Mouse (Mus musculus) thymus, postnatal 4 days (tissue): ENCODE data around the gene Hist1h2bb.

ENCODE experiments used
- DNase-seq: peaks from one replicate; pipeline ENCODE4 v3.0.0; 2021

Hist1h2bb gene

DNA sequence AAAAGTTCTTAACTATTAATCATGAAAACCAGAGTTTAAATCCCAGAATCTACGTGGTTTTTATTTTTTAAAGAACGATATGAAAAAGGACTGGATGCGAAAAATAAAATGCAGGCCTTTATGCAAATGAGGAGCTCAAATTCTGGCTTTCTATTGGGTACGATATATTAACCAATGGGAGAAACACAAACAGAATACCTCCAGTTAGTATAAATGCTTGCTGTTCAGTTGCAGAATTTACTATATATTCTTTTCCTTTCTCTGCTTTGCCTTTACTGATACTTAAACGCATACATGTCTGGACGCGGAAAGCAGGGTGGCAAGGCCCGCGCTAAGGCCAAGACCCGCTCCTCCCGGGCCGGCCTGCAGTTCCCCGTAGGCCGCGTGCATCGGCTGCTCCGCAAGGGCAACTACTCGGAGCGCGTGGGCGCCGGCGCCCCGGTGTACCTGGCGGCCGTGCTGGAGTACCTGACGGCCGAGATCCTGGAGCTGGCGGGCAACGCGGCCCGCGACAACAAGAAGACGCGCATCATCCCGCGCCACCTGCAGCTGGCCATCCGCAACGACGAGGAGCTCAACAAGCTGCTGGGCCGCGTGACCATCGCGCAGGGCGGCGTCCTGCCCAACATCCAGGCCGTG is 4.4 kb downstream of the Hist1h2bb start, which contains the start of gene Hist1h2ab:
Gene Hist1h2ab (plus strand): TSS at position 288 of the 639 bp plus-strand sequence.
- DNase-seq, result peak; percentile 73

DNA sequence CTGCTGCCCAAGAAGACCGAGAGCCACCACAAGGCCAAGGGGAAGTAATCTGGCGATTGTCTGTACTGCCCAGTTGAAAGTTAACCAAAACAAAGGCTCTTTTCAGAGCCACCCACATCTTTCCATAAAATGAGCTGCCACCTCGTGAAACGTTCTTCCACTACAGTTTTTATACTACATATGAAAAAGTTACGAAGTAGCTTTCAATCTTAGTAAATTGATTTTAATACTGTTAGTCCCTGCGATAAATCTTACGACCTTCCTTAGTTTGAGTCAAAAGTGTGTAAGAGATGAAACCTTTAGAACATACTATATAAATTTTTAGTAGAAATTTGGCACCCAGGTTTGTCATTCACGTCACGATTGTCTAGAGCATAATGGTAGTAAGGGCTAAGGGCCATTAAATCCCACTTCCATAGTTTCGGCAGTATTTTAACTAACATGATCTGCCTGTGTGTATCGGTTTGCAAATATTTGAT is 5.0 kb downstream of the Hist1h2bb start:
- DNase-seq, result peak; percentile 19

DNA sequence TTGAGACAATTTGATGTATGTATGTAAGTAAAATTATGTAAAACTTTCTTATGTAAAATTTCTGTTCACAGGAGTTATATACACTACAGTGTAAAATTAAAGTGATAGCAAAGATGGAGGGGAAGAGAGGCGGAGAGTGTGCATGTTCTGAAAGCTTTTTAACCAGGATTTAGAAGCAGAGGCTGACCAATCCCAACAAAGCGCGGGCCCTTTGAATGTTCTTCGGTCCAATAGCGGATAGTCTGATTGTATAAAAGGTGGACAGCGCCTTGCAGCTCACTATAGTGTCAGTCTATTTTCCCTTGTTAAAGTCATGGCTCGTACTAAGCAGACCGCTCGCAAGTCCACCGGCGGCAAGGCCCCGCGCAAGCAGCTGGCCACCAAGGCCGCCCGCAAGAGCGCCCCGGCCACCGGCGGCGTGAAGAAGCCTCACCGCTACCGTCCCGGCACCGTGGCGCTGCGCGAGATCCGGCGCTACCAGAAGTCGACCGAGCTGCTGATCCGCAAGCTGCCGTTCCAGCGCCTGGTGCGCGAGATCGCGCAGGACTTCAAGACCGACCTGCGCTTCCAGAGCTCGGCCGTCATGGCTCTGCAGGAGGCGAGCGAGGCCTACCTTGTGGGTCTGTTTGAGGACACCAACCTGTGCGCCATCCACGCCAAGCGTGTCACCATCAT is 5.7 kb downstream of the Hist1h2bb start, which contains the start of gene Hist1h3b:
Gene Hist1h3b (plus strand): TSS at position 201 of the 675 bp plus-strand sequence.
- peak; percentile 93 for DNase-seq

DNA sequence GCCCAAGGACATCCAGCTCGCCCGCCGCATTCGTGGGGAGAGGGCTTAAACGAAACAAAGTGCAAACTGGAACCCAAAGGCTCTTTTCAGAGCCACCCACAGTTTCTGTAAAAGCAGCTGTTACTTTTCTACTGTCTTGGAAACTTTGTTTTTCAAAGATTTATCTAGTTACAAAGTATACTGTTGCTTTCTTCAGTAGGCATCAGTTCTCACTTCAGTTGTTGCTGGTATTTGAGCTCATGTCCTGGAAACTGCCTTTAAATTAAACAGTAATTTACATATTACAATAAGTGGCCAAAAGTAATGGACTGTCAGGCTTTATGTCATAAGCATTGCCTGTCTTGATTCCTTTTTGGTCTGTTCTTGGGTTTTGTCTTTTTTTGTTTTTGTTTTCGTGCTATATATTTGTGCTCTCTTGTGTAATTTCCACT is 6.2 kb downstream of the Hist1h2bb start:
- peak; percentile 38 for DNase-seq

DNA sequence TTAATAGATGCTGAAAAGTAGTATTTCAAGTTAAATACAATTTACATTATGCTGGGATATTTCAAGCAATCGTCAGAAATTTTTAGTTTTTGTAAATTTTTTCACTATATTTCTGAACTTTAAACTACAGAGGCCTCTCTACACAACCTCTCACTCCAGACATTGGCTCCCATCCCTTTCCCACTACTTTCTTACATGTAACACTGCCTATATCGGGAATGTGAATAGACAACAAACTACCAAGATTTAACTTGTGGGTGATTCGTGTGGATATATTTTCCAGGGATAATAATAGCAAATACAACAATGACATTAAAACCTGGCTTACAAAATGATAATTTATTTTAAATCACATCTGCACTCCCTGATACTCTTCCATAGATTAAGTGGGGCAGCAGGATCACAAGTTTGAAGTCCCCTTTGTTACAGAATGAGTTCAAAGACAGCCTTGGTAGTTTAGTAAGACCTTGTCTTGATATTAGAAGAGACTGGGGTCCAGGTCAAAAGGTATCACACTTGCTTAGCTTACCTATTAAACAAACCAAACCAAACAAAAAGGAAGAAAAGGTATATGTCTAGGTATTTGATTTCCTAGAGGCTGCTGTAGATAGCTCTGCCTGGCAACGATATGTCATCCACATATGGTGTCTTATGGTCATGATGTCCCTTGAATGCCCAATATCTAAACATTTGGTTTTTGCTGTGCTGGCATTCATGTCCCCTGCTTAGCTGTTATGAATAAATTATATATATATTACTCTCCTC is 7.0 kb downstream of the Hist1h2bb start:
- no peak for DNase-seq

DNA sequence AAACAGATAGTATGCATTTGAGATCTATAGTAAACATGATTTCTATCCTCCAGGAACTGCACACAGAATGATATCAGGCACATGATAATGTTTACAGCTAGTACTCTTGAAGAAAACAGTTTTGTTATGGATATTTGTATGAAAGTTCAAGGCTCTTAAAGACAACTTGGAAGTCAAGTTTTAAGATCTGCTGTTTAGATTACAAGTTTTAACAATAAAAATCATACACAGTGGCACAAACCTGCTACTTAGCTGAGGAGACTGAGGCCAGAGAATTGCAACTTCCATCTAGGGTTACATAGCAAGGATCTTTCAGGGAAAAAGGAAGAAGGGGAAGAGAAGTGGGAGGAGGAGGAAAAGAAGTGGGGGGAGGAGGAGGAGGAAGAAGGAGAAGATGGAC is 8.5 kb downstream of the Hist1h2bb start:
- DNase-seq, result no peak

DNA sequence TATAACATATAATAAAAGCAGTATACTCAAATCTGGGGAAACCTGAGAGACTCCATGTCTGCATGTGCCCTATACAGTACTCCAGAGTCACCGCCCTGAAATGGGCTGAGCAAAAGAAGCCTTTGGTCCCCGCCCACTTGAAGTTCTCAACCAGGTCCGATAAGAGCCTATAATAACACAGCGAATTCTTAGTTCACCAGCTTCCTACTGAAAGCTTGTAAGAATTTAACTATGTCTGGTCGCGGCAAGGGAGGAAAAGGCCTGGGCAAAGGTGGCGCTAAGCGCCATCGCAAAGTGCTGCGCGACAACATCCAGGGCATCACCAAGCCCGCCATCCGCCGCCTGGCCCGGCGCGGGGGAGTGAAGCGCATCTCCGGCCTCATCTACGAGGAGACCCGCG is 10.3 kb downstream of the Hist1h2bb start, which contains the start of gene Hist1h4b:
Gene Hist1h4b (plus strand): TSS at position 224 of the 400 bp plus-strand sequence.
- peak; percentile 89 for DNase-seq

DNA sequence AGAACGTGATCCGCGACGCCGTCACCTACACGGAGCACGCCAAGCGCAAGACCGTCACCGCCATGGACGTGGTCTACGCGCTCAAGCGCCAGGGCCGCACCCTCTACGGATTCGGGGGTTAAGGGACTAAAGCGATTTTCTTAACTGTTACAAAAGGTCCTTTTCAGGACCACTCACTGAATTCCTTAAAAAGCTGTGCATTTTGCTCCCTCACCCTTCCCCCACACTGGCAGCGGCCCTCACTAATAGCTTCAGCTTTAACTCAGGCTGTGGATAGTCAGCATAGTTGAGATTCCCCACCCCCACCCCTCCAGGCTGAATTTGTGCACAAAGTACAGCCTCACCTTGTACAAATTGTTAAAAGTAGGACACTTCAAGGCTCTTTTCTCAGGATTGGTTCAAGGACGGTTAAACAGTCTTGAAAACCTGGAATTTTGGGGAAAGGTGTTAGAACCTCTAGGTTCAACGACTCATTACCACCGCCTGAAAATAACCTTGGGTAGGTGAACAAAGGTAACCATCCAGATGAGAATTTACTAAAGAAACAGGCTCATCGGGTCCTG is 10.8 kb downstream of the Hist1h2bb start:
- peak; percentile 46 for DNase-seq

DNA sequence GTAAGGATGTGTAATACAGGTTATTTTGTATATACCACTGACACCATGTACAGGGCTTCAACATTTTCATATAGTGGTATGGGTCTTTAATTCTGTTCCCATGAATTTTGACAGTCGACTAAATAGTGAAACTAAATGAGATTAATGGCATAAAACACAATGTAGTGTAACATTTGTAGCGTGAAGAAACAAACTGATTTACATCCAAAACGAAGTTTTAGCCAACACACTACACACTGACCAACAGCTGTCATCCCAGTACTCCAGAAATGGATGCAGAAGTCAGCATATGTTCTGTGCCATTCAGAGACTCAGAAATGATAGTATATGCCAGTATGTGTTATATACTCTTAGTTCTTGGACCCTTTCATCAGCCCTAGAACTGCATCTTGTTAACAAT is 11.4 kb downstream of the Hist1h2bb start:
- DNase-seq, result no peak

DNA sequence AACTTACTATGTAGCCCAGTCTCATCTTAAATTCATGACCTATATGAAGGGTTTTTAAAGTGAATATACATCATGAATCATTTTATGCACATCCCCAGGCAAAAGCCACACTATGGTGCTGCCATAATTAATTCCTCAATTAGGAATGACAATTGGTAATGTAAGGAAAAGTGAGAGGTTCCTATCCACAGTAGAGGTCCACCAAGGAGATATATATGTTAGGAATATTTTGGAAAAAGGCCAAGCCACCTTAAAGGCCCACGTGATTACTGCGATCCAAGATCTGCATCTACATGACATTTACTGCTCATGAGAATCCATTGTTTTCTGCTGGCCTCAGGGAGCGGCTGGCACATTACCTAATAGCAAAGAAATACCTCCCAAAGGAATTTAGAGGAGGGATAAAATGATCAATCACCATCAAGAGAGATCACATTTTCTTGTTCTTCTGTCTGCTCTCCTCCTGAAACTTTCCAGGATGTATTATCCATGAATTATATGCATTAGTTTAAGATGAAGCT is 12.8 kb downstream of the Hist1h2bb start:
- DNase-seq, result no peak

DNA sequence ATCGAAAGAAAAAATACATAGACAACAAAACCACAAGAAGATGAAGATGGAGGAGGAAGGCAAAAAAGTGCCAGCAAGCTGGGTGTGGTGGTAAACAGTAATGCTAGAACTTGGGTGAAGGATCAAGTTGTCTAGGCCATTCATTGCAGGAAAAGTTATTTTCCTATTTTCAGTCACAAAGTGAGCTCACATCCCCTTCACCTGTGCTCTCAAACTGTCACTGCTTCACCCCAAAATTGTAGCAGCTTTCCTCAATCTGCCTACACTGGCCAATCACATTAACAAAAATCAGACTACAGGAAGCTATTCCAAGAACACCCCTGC is 13.3 kb downstream of the Hist1h2bb start:
- DNase-seq, result no peak

DNA sequence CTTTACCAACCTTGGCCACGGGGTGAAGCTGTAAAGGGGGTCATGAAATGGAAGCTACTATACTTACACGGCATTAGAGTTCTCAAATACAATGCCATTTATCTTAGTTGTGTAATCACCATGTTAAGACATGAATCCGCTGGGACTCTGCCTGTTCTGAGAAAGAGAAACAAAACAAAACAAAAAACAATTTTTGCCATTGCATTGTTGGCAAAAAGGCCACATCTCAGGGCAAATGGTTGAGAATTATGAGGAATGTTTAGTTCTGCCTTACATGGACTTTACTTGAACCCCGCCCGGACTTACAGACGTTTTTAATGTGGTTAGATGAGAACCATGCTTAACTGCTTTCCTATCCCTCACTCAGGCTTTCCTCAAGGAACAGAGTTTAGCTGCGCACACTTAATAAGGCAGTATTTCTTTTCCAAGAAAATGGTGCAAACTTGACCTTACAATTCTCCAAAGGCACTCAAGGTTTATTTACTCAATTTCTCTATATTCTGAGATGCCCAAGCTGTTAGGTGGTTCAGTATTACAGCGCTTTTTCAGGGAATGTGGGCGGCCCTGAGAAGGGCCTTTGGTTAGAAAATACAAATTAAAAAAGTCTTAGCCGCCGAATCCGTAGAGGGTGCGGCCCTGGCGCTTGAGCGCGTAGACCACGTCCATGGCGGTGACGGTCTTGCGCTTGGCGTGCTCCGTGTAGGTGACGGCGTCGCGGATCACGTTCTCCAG is 13.9 kb downstream of the Hist1h2bb start:
- DNase-seq, result peak; percentile 65

DNA sequence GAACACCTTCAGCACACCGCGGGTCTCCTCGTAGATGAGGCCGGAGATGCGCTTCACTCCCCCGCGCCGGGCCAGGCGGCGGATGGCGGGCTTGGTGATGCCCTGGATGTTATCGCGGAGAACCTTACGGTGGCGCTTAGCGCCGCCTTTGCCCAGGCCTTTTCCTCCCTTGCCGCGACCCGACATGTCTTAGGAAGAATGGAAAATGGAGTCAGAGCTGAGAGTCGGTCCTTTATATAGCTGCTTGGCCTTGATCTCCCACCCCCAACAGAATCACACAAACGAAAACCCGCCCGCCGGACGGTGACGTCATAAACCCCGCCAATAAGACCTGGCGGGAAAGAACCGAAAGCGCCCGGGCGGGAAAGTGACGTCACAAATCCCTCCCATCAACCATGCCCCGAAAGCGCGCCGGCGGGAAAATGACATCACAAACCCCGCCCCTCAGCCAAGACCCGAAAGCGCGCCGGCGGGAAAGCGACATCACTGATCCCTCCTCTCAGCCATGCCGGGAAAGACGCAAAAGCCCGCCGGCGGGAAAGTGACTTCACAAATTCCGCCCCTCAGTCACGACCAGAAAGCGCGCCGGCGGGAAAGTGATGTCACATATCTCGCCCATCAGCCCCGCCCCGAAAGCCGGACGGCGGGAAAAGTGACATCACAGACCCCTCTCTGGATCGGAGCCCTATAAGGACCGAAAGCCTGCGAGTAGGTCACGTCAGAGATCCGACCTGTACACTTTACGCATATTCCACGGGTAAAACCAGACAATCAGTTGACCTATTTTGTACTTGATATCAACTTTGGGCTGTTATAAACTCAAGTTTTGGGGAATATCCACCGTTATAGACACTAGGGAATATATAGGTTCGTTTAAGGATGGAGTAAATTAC is 14.7 kb downstream of the Hist1h2bb start, which contains the start of gene Hist1h4a:
Gene Hist1h4a (minus strand): TSS at position 259 of the 893 bp plus-strand sequence.
- DNase-seq, result peak; percentile 99

DNA sequence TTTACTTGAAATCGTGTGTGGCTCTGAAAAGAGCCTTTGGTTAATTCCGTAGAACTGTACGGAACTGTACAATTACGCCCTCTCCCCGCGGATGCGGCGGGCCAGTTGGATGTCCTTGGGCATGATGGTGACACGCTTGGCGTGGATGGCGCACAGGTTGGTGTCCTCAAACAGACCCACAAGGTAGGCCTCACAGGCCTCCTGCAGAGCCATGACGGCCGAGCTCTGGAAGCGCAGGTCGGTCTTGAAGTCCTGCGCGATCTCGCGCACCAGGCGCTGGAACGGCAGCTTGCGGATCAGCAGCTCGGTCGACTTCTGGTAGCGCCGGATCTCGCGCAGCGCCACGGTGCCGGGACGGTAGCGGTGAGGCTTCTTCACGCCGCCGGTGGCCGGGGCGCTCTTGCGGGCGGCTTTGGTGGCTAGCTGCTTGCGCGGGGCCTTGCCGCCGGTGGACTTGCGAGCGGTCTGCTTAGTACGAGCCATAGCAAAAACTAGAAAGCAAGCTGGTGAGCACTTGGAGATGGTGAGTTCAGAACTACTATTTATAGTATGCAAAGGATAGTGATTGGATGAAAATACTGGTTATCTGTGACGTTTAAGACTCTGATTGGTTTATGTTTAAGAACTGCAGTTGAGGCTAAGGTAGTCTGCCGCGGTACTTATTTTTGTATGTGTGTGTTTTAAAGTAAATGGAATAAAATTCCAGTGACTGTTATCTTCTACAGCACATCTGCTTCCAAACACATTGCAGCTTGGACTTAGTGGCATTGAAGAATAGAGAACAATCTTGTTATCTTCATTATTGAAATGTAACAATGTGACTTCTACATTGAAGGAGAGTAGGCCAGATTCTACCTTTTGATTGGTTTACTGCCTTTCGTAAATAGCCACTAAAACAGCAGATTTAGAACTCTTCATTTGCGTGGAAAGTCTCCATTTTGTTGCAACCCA is 15.6 kb downstream of the Hist1h2bb start, which contains the start of gene Hist1h3a:
Gene Hist1h3a (minus strand): TSS at position 516 of the 951 bp plus-strand sequence.
- DNase-seq, result peak; percentile 72

DNA sequence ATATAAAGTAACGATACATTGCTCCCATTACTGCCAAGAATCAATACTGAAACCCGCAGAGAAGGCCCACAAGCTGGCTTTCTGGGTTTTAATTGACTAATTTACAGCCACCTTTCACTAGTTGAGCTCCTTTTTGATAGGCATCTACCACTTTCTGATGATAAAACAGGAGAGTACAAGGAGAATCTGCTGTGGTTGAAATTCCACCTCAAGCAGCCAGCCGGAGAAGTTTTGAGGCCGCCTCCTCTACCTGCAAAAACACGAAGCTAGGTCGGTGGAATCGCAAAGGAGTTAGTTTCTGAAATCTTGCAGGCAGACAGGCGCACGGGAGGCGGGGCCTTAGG is 16.7 kb downstream of the Hist1h2bb start:
- DNase-seq, result no peak

DNA sequence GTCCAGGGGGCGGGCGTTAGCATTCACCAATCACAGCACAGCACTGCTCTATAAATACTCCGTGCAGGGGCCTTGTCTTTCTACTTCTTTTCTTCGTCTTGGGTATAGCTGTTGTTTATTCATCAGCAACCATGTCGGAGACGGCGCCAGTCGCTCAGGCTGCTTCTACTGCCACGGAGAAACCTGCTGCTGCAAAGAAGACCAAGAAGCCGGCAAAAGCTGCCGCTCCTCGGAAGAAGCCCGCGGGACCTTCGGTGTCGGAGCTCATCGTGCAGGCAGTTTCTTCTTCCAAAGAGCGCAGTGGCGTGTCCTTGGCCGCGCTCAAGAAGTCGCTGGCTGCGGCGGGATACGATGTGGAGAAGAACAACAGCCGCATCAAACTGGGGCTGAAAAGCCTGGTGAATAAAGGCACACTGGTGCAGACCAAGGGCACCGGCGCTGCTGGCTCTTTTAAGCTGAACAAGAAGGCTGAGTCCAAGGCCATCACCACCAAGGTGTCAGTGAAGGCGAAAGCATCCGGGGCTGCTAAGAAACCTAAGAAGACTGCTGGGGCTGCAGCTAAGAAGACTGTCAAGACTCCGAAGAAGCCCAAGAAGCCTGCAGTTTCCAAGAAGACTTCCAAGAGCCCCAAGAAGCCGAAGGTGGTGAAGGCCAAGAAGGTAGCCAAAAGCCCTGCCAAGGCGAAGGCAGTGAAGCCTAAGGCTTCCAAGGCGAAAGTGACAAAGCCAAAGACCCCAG is 17.2 kb downstream of the Hist1h2bb start, which contains the start of gene Hist1h1a:
Gene Hist1h1a (plus strand): TSS at position 81 of the 738 bp plus-strand sequence.
- peak; percentile 92 for DNase-seq

DNA sequence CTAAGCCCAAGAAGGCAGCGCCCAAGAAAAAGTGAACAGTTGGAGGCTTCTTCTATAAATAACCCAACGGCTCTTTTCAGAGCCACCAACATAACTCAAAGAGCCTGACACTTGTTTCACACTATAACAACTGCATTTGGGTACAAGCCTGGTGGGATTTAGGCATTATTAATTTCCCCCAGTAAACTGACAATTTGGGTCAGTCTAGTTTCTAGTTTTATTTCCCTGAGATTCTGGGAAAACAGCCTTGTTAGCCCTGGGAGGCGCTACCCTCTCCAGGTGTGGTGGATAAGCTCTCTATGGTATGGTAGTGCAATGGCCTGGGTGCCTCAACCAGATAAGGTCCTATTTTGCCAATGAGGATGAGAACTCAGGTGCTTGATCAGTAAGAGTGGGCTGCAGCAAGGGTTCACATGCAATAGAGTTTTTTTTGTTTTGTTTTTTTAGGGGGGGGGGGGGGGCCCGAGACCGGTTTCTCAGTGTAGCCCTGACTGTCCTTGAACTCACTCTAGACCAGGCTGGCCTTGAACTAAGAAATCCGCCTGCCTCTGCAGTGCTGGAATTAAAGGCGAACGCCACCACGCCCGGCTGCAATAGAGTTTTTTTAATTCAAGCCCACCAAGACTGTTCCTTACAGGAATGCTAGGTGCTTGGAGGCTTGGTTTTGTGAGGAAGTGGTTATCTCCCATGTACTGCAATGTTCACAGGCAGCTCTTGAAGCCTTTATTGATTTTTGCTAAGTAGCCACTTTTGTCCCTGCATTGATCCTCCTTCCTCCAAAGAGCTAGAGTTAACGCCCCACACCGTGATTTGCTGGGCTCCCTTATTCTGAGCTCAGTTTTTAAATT is 18.0 kb downstream of the Hist1h2bb start:
- DNase-seq, result peak; percentile 21

DNA sequence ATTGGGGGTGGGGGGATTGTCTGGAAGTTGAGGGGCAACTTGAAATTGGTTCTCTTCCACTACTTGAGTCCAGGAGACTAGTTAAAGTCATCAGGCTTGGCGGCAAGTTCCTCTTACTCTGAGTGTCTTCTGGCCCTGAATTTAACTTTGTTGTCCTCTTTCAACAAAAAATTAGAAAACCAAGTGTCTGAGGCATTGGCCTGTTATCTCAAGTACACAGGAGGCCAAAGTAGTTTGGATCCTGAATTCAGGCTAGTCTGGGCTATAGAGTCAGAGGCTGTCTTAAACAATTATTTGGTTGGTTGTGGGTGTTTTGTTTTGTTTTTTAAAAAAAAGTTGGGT is 18.6 kb downstream of the Hist1h2bb start:
- no peak for DNase-seq
